Mouse (Mus musculus): ENCODE data around the gene Slx1b. TPM values are rescaled to one million over a fixed set of nuclear protein-coding genes. Genes with fewer than 3 reads are reported as not detected.
A peak's percentile ranks its signal among the peaks of the same experiment; 100 is the strongest.
"Not testable (repeated sequence)": the region's sequence is repeated elsewhere in the genome, so short reads cannot be mapped to it uniquely, and the experiment has no call there.

The Slx1b gene
- total RNA-seq (2014; rRNA removed) (15.8 and 17.9 TPM in 2 replicates), polyA plus RNA-seq (2015; fragmentation: Nextera tagmentation; extraction: Ambion mirVana) (7.5 and 10.1 TPM in 2 replicates)

GRCm38 (mm10) chr7:126695631-126696207 is at the start of gene Slx1b:
Slx1b (minus strand) TSS chr7:126695784.
- ATAC-seq = peak; percentile 98
- under 1% methylated on average over 40 of the region's 40 CpGs for WGBS
- Histone ChIP-seq H3K4me2 (ENCODE audit: low read depth) (peak within 1 kb of the TSS; percentile 88), H3K36me3 (ENCODE audit: insufficient read depth) (peaks cover 40% of the 10 kb centered on the region), H3K27ac (ENCODE audit: low read depth, low read length) (peak within 1 kb of the TSS; percentile 87), H3K4me3 (ENCODE audit: low read depth, low read length) (peak within 1 kb of the TSS; percentile 66), H3K4me1 (ENCODE audit: insufficient read depth) (peaks cover 16% of the 10 kb centered on the region), H3K9me3 (ENCODE audit: low read length) (no peaks in the 10 kb centered on the region), H3K9ac (peak within 1 kb of the TSS; percentile 79), H3K27me3 (ENCODE audit: insufficient read depth, low read length) (no peaks in the 10 kb centered on the region)
- DNase-seq = peak; percentile 98
- TF ChIP-seq CTCF (IDR thresholded peaks at IDR 0.05; ENCODE audit: low read depth) = peak; percentile 97

- 90% methylated on average over 13 of the region's 13 CpGs for WGBS
- ATAC-seq (no peak), DNase-seq (no peak)
- no peak for TF ChIP-seq CTCF (IDR thresholded peaks at IDR 0.05; ENCODE audit: low read depth)
- no peak overlapping the region for H3K4me2 ChIP-seq (ENCODE audit: low read depth)
- no peaks in the 10 kb centered on the region for H3K36me3 ChIP-seq (ENCODE audit: insufficient read depth)
- no peaks in the 10 kb centered on the region for H3K27me3 ChIP-seq (ENCODE audit: insufficient read depth, low read length)
- no peak overlapping the region for H3K27ac ChIP-seq (ENCODE audit: low read depth, low read length)
- no peak overlapping the region for H3K4me3 ChIP-seq (ENCODE audit: low read depth, low read length)
- H3K4me1 ChIP-seq (ENCODE audit: insufficient read depth) = no peaks in the 10 kb centered on the region
- no peaks in the 10 kb centered on the region for H3K9me3 ChIP-seq (ENCODE audit: low read length)
- no peak overlapping the region for H3K9ac ChIP-seq
Observed at GRCm38 (mm10) chr7:126741964-126742482, 46.4 kb upstream of the Slx1b start.

- WGBS = 91% methylated on average over 5 of the region's 5 CpGs
- DNase-seq = no peak
- no peak overlapping the region for H3K4me3 ChIP-seq (ENCODE audit: low read depth, low read length)
- H3K9me3 ChIP-seq (ENCODE audit: low read length) = no peaks in the 10 kb centered on the region
- ATAC-seq = no peak
- no peak overlapping the region for H3K4me2 ChIP-seq (ENCODE audit: low read depth)
- H3K4me1 ChIP-seq (ENCODE audit: insufficient read depth) = no peaks in the 10 kb centered on the region
- H3K27ac ChIP-seq (ENCODE audit: low read depth, low read length) = no peak overlapping the region
- no peak overlapping the region for H3K9ac ChIP-seq
- H3K27me3 ChIP-seq (ENCODE audit: insufficient read depth, low read length) = no peaks in the 10 kb centered on the region
- H3K36me3 ChIP-seq (ENCODE audit: insufficient read depth) = no peaks in the 10 kb centered on the region
- no peak for TF ChIP-seq CTCF (IDR thresholded peaks at IDR 0.05; ENCODE audit: low read depth)
Observed at GRCm38 (mm10) chr7:126741452-126741851, 45.9 kb upstream of the Slx1b start.

- no peak overlapping the region for H3K4me2 ChIP-seq (ENCODE audit: low read depth)
- H3K36me3 ChIP-seq (ENCODE audit: insufficient read depth) = no peaks in the 10 kb centered on the region
- H3K4me1 ChIP-seq (ENCODE audit: insufficient read depth) = no peaks in the 10 kb centered on the region
- WGBS = 80% methylated on average over 5 of the region's 5 CpGs
- H3K9ac ChIP-seq = no peak overlapping the region
- no peak for TF ChIP-seq CTCF (IDR thresholded peaks at IDR 0.05; ENCODE audit: low read depth)
- ATAC-seq (no peak), DNase-seq (no peak)
- H3K9me3 ChIP-seq (ENCODE audit: low read length) = no peaks in the 10 kb centered on the region
- H3K4me3 ChIP-seq (ENCODE audit: low read depth, low read length) = no peak overlapping the region
- H3K27me3 ChIP-seq (ENCODE audit: insufficient read depth, low read length) = no peaks in the 10 kb centered on the region
- H3K27ac ChIP-seq (ENCODE audit: low read depth, low read length) = no peak overlapping the region
Observed at GRCm38 (mm10) chr7:126740977-126741376, 45.4 kb upstream of the Slx1b start.

- DNase-seq (no peak), ATAC-seq (no peak)
- Histone ChIP-seq H3K27ac (ENCODE audit: low read depth, low read length) (no peak overlapping the region), H3K9ac (no peak overlapping the region), H3K4me2 (ENCODE audit: low read depth) (no peak overlapping the region), H3K27me3 (ENCODE audit: insufficient read depth, low read length) (no peaks in the 10 kb centered on the region), H3K4me1 (ENCODE audit: insufficient read depth) (no peaks in the 10 kb centered on the region), H3K9me3 (ENCODE audit: low read length) (no peaks in the 10 kb centered on the region), H3K36me3 (ENCODE audit: insufficient read depth) (no peaks in the 10 kb centered on the region), H3K4me3 (ENCODE audit: low read depth, low read length) (no peak overlapping the region)
- no peak for TF ChIP-seq CTCF (IDR thresholded peaks at IDR 0.05; ENCODE audit: low read depth)
- 74% methylated on average over 13 of the region's 13 CpGs for WGBS
Observed at GRCm38 (mm10) chr7:126740132-126740735, 44.6 kb upstream of the Slx1b start.

GRCm38 (mm10) chr7:126739551-126739950 is 44.0 kb upstream of the Slx1b start:
- no peaks in the 10 kb centered on the region for H3K27me3 ChIP-seq (ENCODE audit: insufficient read depth, low read length)
- H3K27ac ChIP-seq (ENCODE audit: low read depth, low read length) = no peak overlapping the region
- no peaks in the 10 kb centered on the region for H3K36me3 ChIP-seq (ENCODE audit: insufficient read depth)
- ATAC-seq (no peak), DNase-seq (no peak)
- H3K4me3 ChIP-seq (ENCODE audit: low read depth, low read length) = no peak overlapping the region
- no peaks in the 10 kb centered on the region for H3K4me1 ChIP-seq (ENCODE audit: insufficient read depth)
- H3K9me3 ChIP-seq (ENCODE audit: low read length) = no peaks in the 10 kb centered on the region
- no peak for TF ChIP-seq CTCF (IDR thresholded peaks at IDR 0.05; ENCODE audit: low read depth)
- 83% methylated on average over 17 of the region's 17 CpGs for WGBS
- no peak overlapping the region for H3K4me2 ChIP-seq (ENCODE audit: low read depth)
- H3K9ac ChIP-seq = no peak overlapping the region

GRCm38 (mm10) chr7:126736122-126736521 is 40.5 kb upstream of the Slx1b start:
- ATAC-seq (no peak), DNase-seq (no peak)
- Histone ChIP-seq H3K36me3 (ENCODE audit: insufficient read depth) (no peaks in the 10 kb centered on the region), H3K4me2 (ENCODE audit: low read depth) (no peak overlapping the region), H3K4me3 (ENCODE audit: low read depth, low read length) (no peak overlapping the region), H3K27ac (ENCODE audit: low read depth, low read length) (no peak overlapping the region), H3K27me3 (ENCODE audit: insufficient read depth, low read length) (no peaks in the 10 kb centered on the region), H3K9ac (no peak overlapping the region), H3K4me1 (ENCODE audit: insufficient read depth) (no peaks in the 10 kb centered on the region), H3K9me3 (ENCODE audit: low read length) (no peaks in the 10 kb centered on the region)
- 85% methylated on average over 8 of the region's 8 CpGs for WGBS
- TF ChIP-seq CTCF (IDR thresholded peaks at IDR 0.05; ENCODE audit: low read depth) = no peak

GRCm38 (mm10) chr7:126730256-126730789 is 34.7 kb upstream of the Slx1b start:
- not testable (repeated sequence) for ATAC-seq; H3K4me1 ChIP-seq (ENCODE audit: insufficient read depth); H3K27me3 ChIP-seq (ENCODE audit: insufficient read depth, low read length); H3K9me3 ChIP-seq (ENCODE audit: low read length); H3K4me3 ChIP-seq (ENCODE audit: low read depth, low read length); H3K36me3 ChIP-seq (ENCODE audit: insufficient read depth); H3K27ac ChIP-seq (ENCODE audit: low read depth, low read length); H3K4me2 ChIP-seq (ENCODE audit: low read depth); DNase-seq; H3K9ac ChIP-seq
- WGBS = 90% methylated on average over 4 of the region's 4 CpGs
